Mouse (Mus musculus) subcutaneous adipose tissue, adult 2 months (tissue): ENCODE measurements around the gene Dusp3. TPM values are rescaled to one million over a fixed set of nuclear protein-coding genes. Genes with fewer than 3 reads are reported as not detected.

Experiments
- polyA plus RNA-seq: library from polyadenylated mRNA; depleted of rRNA; stranded (reverse); fragments of >200 nt; gene quantifications from 2 replicates; pipeline ENCODE4 v1.2.3, GENCODE M21; 2012; ENCODE audit warnings: low replicate concordance; rRNA removed

Gene Dusp3
- polyA plus RNA-seq, result 104 and 184 TPM in 2 replicates

DNA sequence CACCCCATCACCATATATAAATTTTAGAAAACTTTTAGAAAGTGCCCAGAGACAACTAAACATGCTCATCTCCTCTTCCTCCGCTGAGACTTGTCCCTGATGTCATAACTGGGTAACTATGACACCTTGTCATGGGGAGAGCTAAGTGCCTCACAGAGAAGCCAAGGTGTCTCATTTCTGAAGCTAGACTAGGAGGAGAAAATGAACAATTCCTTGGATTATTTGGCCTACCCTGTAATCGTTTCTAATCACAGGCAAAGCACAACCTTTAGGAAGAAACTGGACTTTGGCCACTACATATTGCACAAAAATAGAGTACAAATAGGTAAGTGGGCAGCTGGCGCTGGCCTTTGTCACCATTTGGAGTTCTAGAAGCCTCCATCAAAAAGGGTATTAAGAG, at the start of gene Dusp3:
Gene Dusp3 (minus strand): TSS at position 101 of the 400 bp plus-strand sequence.

DNA sequence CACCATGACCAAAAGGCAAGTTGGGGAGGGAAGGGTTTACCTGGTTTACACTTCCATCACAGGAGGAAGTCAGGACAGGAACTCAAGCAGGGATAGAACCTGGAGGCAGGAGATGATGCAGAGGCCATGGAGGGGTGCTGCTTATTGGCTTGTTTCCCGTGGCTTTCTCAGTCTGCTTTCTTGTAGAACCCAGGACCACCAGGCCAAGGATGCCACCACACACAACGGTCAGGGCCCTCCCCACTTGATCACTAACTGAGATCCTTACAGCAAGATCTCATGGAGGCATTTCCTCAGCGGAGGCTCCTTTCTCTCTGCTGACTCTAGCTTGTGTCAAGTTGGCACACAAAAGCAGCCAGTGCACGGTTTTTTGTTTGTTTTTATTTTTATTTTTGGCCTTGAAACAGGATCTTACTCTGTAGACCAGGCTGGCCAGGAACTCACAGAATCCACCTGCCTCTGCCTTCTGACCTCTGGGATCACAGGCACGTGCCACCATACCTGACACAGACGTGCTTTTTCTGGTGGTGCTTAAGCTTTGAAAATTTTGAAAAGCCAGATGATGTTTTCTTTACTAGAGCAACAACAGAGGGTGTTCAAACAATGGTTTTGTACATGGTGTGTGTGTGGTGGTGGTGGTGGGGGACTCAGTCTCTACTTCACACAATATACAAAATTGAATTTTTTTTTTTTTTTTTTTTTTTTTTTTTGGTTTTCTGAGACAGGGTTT, 41.4 kb upstream of the Dusp3 start, which contains the start of gene Mpp3:
Gene Mpp3 (minus strand): TSS at position 375 of the 730 bp plus-strand sequence.

GRCm38 (mm10) chr11:101984054-101985025, 2.5 kb downstream of the Dusp3 start, which contains the start of gene Cfap97d1:
Gene Cfap97d1 (plus strand): TSS chr11:101984279.

DNA sequence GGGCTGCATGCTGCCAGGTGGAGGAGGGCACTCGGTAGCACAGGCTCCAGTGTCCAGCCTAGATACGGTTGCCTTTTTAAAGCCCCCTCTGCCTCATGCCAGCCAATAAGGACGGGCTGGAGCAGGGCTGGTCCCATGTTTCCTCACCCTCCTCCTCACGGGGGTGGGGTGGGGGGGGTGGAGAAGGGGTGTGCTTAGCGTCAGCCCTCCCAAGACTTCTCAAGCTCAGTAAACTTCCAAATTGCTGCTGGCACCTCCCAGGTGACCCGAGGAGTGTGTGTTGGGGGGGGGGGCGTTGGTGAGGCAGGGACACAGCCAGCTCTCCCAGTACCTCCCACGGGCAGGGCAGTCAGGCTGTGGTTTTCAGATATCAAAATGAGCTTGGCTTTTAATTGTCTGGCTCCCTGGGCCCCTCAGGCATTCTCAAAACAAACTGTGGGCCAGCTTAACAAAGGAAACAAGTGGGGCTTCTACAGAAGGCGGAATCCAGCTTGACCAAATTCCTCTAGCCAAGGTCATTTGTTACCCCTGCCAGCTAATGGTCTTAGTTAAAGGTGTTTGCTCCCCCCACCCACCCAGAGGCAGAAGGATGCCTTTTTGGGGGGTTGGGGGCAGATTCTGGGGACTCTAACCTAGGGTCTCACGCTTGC, 19.7 kb downstream of the Dusp3 start, which contains the start of gene Sost:
Gene Sost (minus strand): TSS at position 51 of the 650 bp plus-strand sequence.

Other genes with a start within 250 kb of the Dusp3 start
- gene Etv4, start 201.6 kb downstream of the Dusp3 start, polyA plus RNA-seq, result 0.82 and 1.7 TPM in 2 replicates
- 3.5 and 6.5 TPM in 2 replicates for gene Meox1, start 92.6 kb downstream of the Dusp3 start, polyA plus RNA-seq
- gene Sost, start 20.0 kb downstream of the Dusp3 start, polyA plus RNA-seq, result 0.06 and 0.28 TPM in 2 replicates
- gene Cfap97d1, start 2.7 kb downstream of the Dusp3 start, polyA plus RNA-seq, result not detected in 2 replicates
- gene Mpp3, start 41.4 kb upstream of the Dusp3 start, polyA plus RNA-seq, result 5.0 and 8.7 TPM in 2 replicates
- 68.3 and 284 TPM in 2 replicates for gene Cd300lg, start 54.5 kb upstream of the Dusp3 start, polyA plus RNA-seq
- gene Mpp2, start 101.5 kb upstream of the Dusp3 start, polyA plus RNA-seq, result 12.6 and 13.1 TPM in 2 replicates
- not detected in 2 replicates for gene Ppy, start 114.3 kb upstream of the Dusp3 start, polyA plus RNA-seq
- not detected in 2 replicates for gene Pyy, start 120.8 kb upstream of the Dusp3 start, polyA plus RNA-seq
- gene Nags, start 158.5 kb upstream of the Dusp3 start, polyA plus RNA-seq, result not detected in 2 replicates
- 18.7 and 31.1 TPM in 2 replicates for gene Tmem101, start 169.4 kb upstream of the Dusp3 start, polyA plus RNA-seq
- 47.8 and 68.5 TPM in 2 replicates for gene Lsm12, start 198.3 kb upstream of the Dusp3 start, polyA plus RNA-seq
- gene G6pc3, start 202.6 kb upstream of the Dusp3 start, polyA plus RNA-seq, result 111 and 119 TPM in 2 replicates
- gene Hdac5, start 243.2 kb upstream of the Dusp3 start, polyA plus RNA-seq, result 96.1 and 120 TPM in 2 replicates